Mouse (Mus musculus): ENCODE data around the gene Rtn4.

- TF ChIP-seq POLR2A (IDR thresholded peaks at IDR 0.05; ENCODE audit: borderline replicate concordance, control insufficient read depth, low read depth, low read length): no peak
- TF ChIP-seq CTCF (IDR thresholded peaks at IDR 0.05; ENCODE audit: control insufficient read depth, insufficient read depth, low read length): no peak
Measured at GRCm38 (mm10) chr11:29788921-29789638, 96.3 kb downstream of the Rtn4 start.
